Mouse (Mus musculus) spleen, adult 18-20 months (tissue): ENCODE results near the gene Abca7.

ENCODE experiments used
- DNase-seq, 2 experiments: peaks; one replicate each; pipeline ENCODE4 v3.0.0; 2022; ENCODE audit warnings: mixed read lengths in 2 of 2

The Abca7 gene

DNA sequence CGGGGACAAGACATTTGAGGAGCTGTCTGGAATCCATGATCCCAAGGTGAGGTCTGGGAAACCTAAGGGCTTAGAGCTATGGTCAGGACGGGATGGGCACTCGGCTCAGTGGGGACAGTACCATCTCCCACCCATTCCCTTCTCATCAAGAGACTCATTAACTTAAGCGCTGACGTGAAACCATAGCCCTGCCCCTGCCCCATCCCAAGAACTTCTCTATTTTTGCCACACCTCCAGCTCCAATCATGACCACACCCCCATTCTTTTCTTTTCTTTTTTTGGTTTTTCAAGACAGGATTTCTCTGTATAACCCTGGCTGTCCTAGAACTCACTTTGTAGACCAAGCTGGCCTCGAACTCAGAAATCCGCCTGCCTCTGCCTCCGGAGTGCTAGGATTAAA lies 21.6 kb upstream of the Abca7 start:
- no peak for DNase-seq

DNA sequence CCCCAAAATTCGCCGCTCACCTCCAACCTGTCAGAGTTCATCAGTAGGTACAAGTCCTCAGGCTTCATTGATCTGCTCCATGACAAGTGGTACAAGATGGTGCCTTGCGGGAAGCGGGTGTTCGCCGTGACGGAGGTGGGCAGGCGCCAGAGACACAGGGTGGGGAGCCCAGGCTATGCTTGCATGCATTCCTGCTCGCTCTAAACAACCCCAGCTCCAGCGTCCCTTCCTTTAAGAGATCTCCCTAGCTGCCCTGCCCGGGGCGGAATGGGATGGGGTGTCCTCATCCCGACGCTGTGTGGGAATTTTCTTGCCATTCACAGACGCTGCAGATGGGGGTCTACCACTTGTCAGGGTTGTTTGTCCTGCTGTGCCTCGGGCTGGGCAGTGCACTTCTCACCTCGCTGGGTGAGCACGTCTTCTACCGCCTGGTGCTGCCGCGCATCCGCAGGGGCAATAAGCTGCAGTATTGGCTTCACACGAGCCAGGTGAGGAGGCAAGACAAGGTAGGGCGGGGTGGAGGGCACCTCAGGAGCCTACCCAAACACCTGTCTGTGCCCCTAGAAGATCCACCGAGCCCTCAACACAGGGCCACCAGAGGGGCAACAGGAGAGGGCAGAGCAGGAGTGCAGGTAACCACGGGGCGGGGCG lies 20.1 kb upstream of the Abca7 start:
- DNase-seq: no peak

- DNase-seq: no peak
These were observed 19.6 kb upstream of the Abca7 start for GRCm38 (mm10) chr10:79976722-79977107.

DNA sequence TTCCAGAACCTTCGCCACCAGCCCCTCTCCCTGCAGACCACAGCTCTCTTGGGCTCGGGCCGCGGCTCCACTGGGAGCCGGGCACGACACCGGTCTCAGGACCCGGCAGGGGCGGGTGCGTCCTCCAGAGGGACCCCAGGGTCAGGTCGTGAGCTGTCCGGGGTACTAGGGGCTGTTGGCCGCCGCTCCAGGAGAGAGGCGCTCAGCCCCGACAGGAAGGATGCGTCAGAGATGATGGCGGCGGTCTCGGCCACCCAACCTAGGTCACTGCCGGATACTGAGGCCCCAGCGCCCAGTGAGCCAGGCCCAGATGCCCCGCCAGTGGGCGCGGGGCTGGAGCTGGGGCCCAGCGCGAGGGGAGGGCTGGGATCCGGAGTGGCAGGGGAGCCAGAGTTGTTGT lies 19.0 kb upstream of the Abca7 start:
- DNase-seq: no peak

- DNase-seq: no peak
These were observed 18.2 kb upstream of the Abca7 start for GRCm38 (mm10) chr10:79978061-79978460.

GRCm38 (mm10) chr10:79979401-79980155 lies 16.7 kb upstream of the Abca7 start:
- DNase-seq: no peak

DNA sequence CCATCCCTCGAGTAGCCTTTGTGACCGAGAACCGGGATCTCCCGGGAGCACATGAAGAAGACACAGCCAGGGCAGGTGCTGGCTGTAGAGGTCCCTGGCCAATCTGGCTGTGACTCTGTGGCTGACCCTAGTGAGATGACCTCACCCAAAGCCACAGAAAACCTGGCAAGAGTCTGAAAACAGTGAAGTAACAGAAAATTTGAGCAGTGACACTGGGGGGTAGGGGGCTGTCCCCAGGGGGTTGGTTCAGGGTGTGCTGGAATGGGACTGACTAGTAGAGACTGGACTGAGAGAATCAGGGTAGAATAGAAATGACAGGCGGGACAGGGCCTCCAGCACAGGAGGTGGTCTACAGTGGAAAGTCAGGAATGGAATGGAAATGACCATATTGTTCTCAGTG lies 13.1 kb upstream of the Abca7 start:
- DNase-seq: no peak

GRCm38 (mm10) chr10:79983670-79984069 lies 12.6 kb upstream of the Abca7 start:
- DNase-seq: peak; percentile 59 to 69

DNA sequence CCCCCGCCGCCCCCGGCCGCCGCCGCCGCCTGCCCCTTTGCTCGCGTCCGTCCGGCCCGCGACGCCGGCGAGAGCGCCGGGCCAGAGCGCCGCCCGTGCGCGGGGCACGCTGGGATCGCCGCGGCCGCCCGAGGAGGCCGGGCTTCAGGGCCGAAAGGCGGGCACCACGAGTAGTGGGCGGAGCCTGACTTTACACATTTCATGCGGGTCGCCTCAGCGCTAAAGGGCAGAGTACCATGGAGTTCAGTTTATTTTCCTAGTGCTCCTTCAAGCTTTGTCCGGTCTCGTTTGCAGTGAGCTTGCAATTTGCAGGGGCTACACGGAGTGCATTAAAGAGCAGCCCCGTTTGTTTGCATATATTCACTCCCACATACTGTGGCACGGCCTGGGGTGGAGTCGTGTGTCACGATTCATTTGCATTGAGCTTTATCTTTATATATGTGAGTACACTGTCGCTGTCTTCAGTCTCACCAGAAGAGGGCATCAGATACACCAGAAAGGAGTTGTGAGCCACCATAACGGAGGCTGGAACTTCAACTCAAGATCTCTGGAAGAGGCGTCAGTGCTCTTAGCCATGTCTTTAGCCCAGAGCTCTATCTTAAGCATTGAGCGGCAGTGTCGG lies 12.0 kb upstream of the Abca7 start, which contains the start of gene Tmem259:
TSS of gene Tmem259 (minus strand) at position 136 of the 622 bp plus-strand sequence.
- DNase-seq: peak; percentile 80 to 87

DNA sequence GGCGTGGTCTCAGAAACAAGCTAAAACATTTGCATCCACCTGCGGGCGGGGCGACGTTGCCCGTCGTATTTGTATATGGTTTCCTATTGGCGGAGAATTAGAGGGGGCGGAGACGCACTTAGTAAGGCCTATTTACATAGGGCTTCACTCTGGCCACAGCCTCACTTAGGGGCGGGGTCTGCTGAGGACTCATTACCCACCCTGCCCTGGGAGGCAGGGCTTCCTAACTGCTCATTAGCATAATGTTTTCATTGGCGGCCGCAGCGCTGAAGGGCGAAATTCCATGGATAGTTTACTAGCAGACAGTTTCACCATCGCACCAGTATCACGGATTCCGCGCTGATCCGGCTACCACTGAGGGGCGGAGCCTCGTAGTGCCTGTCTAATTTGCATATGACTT lies 11.4 kb upstream of the Abca7 start:
- DNase-seq: peak; percentile 91 to 93

DNA sequence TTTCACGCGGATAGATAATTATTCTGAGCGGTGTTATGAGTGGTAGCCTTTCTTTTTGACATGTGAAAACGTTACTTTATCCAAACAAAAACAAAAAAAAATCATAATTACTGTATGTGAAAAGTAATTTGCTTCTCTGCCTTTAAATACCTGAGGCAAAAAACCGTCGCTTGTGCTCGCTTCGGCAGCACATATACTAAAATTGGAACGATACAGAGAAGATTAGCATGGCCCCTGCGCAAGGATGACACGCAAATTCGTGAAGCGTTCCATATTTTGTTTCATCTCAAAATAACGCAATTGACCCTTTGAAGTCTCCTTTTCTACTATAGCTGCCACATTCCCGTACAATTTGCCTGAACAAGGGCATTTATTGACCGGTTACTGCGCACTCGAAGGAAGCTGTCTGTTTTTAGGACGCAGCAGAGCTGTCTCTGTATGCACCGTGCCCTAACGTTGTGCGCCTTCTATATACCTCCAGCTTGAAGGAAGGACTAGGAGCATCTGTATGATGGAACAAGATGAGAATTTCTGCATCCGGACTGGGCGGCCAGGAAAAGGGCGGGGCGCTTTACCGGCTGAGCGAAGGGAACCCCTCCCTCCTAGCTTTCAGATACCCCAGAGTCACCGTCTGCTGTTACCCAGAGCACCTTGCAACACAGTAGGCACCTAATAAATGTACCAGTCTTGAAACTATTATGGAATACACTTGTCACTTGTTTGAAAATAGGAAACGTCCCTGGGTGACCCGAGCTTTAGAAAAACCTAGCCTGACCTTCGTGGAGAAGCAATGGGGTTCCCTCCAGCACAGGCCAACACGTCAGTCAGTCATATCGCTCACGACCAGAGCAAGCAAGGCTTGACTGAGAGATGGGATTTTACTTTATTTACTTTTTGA lies 10.7 kb upstream of the Abca7 start:
- DNase-seq: peak; percentile 73 to 79

- DNase-seq: peak in 1 of 2 experiments; percentile 9
These were observed 9.9 kb upstream of the Abca7 start for GRCm38 (mm10) chr10:79986232-79986878.

DNA sequence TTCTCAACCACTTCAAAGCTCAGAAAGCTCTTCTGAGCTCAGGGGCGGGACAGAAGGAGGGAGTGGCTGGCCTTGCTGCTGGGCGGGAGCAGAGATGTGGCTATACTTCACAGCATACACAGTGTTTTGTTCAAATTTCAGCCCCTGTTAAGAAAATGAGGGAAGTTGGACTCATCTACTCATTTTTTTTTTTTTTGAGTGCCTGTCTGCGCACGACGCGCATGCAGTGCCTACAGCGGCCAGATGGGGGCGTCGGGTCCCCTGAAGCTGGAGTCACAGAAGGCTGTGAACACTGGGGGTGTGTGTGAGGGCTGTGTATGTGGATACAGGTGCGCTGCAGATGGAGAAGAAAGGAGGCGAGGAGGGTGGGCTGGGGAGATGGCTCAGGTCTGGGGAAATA lies 9.3 kb upstream of the Abca7 start:
- DNase-seq: peak; percentile 86 to 95

- DNase-seq: peak in 1 of 2 experiments; percentile 30
These were observed 8.4 kb upstream of the Abca7 start for GRCm38 (mm10) chr10:79987771-79988505.

GRCm38 (mm10) chr10:79988506-79989271 lies 7.6 kb upstream of the Abca7 start, which contains the start of gene Cnn2:
TSS of gene Cnn2 (plus strand) at chr10:79988584.
- DNase-seq: peak; percentile 68 to 77

DNA sequence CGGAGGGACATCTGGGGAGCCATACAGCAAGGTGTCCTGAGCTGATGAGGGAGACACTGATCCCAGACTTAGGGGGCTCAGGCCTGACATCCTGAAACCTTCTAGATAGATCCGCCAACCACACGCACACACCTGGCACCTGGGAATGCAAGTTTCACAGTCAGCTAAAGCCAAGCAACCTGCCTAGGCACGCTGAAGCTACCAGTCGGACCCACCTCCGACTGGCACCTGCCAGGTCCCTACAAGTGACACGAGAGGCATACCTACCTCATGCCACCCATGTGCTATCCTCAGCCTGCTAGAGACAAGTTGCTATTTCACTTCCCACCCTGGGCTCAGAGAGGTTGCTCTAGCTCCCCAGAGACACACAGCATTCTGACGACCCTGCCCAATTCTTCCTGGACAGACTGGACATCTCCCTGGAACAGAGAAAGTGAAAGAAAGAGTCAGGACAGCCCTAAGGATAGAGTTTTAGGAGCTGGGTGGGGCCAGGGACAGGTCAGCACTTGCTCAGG lies 7.0 kb upstream of the Abca7 start:
- DNase-seq: no peak

DNA sequence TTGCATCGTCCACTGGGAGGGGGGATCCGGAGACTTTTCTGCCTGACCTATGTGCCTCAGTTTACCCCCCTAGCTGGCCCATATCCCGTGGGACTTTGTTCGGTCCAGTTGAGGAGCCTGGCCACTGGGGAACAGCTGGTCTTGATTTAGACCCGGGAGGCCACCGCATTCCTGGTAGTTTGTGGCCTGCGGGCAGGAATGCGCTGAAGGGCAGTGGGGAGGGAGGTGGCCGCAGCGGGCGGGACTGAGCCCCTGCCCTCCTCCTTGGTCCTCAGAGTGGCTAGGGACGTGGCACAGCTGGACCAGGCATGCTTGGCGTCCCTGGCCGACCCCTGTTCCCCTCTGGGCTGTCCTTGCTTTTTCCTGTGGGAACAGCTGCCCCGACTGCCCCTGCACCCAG lies 6.4 kb upstream of the Abca7 start:
- no peak for DNase-seq

GRCm38 (mm10) chr10:79991099-79991498 lies 5.2 kb upstream of the Abca7 start:
- no peak for DNase-seq

- DNase-seq: no peak
These were observed 4.7 kb upstream of the Abca7 start for GRCm38 (mm10) chr10:79991548-79991947.

GRCm38 (mm10) chr10:79994397-79995115 lies 1.7 kb upstream of the Abca7 start:
- peak in 1 of 2 experiments; percentile 53 for DNase-seq
